Comparison of ENCODE assay signal across 8 mouse cellular contexts in the genomic region with DNA sequence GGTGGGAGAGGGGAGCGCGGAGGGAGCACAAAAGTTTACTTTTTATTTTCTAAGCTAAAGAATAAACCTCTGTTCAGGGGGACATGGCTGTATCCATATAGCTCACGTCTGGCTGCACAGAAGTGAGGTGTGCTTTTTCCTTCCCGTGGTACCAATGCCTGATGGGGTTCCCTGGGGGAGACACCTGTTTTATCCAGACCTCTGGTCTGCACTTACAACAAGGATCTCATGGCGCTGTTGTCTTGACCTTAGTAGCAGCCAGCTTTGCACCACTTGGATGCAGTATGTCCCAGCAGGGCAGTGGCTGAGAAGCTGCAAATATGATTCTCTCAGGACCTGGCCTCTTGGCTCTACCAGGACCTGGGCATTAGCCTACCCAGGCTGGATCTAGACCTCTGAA.
DNase-seq lines count a peak whose midpoint lies in the region; ATAC-seq and TF ChIP-seq lines count a peak whose summit lies in the region.

No protein-coding gene starts in this region.

- TF ChIP-seq CTCF in Patski (IDR thresholded peaks at IDR 0.05), result no peak

- peak; percentile 17 for ATAC-seq in Patski
- peak; percentile 26; the same call in 1 of the 2 replicates for ATAC-seq in heart, embryonic 14.5 days (ENCODE audit: insufficient number of reproducible peaks, insufficient read depth, low FRiP score, low read depth)
- peak; percentile 38; the same call in 1 of the 2 replicates for ATAC-seq in limb, embryonic 15.5 days (ENCODE audit: insufficient number of reproducible peaks, low FRiP score, low TSS enrichment, low read depth)
- peak; percentile 27; the same call in 1 of the 2 replicates for ATAC-seq in stomach, embryonic 15.5 days (ENCODE audit: insufficient read depth, low FRiP score, low read depth)

- peak overlapping the region; percentile 68 for H3K4me2 ChIP-seq in heart, embryonic 14.5 days (ENCODE audit: low read length)
- peak overlapping the region; percentile 74 for H3K4me2 ChIP-seq in limb, embryonic 15.5 days
- peak overlapping the region; percentile 69 for H3K4me2 ChIP-seq in stomach, embryonic 15.5 days

- peaks cover 16% of the 10 kb centered on the region in 2 experiments for H3K4me1 ChIP-seq in heart, embryonic 14.5 days (ENCODE audit: control insufficient read depth in 2 of 2, insufficient read depth in 2 of 2, low read length in 2 of 2)
- H3K4me1 ChIP-seq in limb, embryonic 15.5 days, result peaks cover 13% of the 10 kb centered on the region
- peaks cover 7% of the 10 kb centered on the region; the same call in 1 of the 2 replicates for H3K4me1 ChIP-seq in stomach, embryonic 15.5 days

- H3K9me3 ChIP-seq in heart, embryonic 14.5 days (ENCODE audit: control insufficient read depth, low read length), result no peaks in the 10 kb centered on the region
- no peaks in the 10 kb centered on the region for H3K9me3 ChIP-seq in limb, embryonic 15.5 days
- no peaks in the 10 kb centered on the region for H3K9me3 ChIP-seq in stomach, embryonic 15.5 days

- H3K27me3 ChIP-seq in Patski, result no peaks in the 10 kb centered on the region
- H3K27me3 ChIP-seq in heart, embryonic 14.5 days (ENCODE audit: control insufficient read depth, insufficient read depth, low read length), result 0 out of 2 replicates have a peak, but pooled peaks cover 4% of the 10 kb centered on the region
- no peaks in the 10 kb centered on the region for H3K27me3 ChIP-seq in limb, embryonic 15.5 days
- H3K27me3 ChIP-seq in stomach, embryonic 15.5 days (replicated peaks), result no peaks in the 10 kb centered on the region

- CTCF ChIA-PET in Patski (lab: Charles Lee), result interaction anchor here (0.9 to 3.1 kb wide), 4 partner anchors 10 to 823 kb away, joined by 3 to 17 read pairs (median 3); a partner anchor contains a TSS

- H3K36me3 ChIP-seq in heart, embryonic 14.5 days (ENCODE audit: control insufficient read depth, insufficient read depth, low read length), result no peaks in the 10 kb centered on the region
- no peaks in the 10 kb centered on the region for H3K36me3 ChIP-seq in limb, embryonic 15.5 days
- H3K36me3 ChIP-seq in stomach, embryonic 15.5 days, result no peaks in the 10 kb centered on the region

- POLR2A ChIA-PET in Patski (lab: Charles Lee), result no interaction called here

- peak; percentile 90 for DNase-seq in heart, adult 11 months
- DNase-seq in heart, adult 8-10 months (ENCODE audit: low spot score), result no peak
- DNase-seq in Patski (ENCODE audit: low read depth, low spot score), result no peak
- no peak for DNase-seq in T-cell, adult 2 months (ENCODE audit: low spot score)
- DNase-seq in layer of hippocampus, adult 8-10 months (ENCODE audit: low spot score in 2 of 2), result no peak

- H3K9ac ChIP-seq in heart, embryonic 14.5 days (ENCODE audit: low read length), result peak overlapping the region; percentile 52
- no peak overlapping the region for H3K9ac ChIP-seq in limb, embryonic 15.5 days
- no peak overlapping the region for H3K9ac ChIP-seq in stomach, embryonic 15.5 days

- H3K27ac ChIP-seq in heart, embryonic 14.5 days (replicated peaks in 1 of 2; ENCODE audit: control insufficient read depth in 1 of 2, insufficient read depth in 1 of 2, low read depth in 2 of 2, low read length in 2 of 2), result 0 out of 4 replicates have a peak overlapping the region, but pooled peaks have one; percentile 4 to 23
- H3K27ac ChIP-seq in limb, embryonic 15.5 days, result peak overlapping the region; percentile 24; the same call in 1 of the 2 replicates
- no peak overlapping the region for H3K27ac ChIP-seq in stomach, embryonic 15.5 days

- in situ Hi-C loops in Patski (cut with MboI; ENCODE audit: low pct_unique_long_range_greater_than_20kb), result loop anchor here (5.0 kb wide), 1 partner anchor 820 kb away; a partner anchor contains a TSS

- 10% methylated on average over 5 of the region's 5 CpGs for WGBS in heart, embryonic 14.5 days
- WGBS in limb, embryonic 15.5 days, result 6% methylated on average over 5 of the region's 5 CpGs
- 7% methylated on average over 5 of the region's 5 CpGs for WGBS in stomach, embryonic 15.5 days

- peak overlapping the region; percentile 31 to 34 for H3K4me3 ChIP-seq in heart, embryonic 14.5 days (ENCODE audit: control insufficient read depth in 1 of 2, insufficient read depth in 1 of 2, low read depth in 1 of 2, low read length in 2 of 2)
- H3K4me3 ChIP-seq in limb, embryonic 15.5 days, result peak overlapping the region; percentile 34
- H3K4me3 ChIP-seq in stomach, embryonic 15.5 days (replicated peaks), result peak overlapping the region; percentile 32
